Mouse (Mus musculus) C2C12 (cell line): ENCODE measurements around the gene Trim10.
"Not testable (repeated sequence)": the region's sequence is repeated elsewhere in the genome, so short reads cannot be mapped to it uniquely, and the experiment has no call there.

Source experiments
- CTCF ChIP-seq: IDR thresholded peaks from one replicate; pipeline ENCODE4 v1.5.1; 2011; ENCODE audit not compliant: control insufficient read depth, insufficient read depth, insufficient read length
- MYOG ChIP-seq: IDR thresholded peaks from one replicate; pipeline ENCODE4 v1.6.1; 2011; ENCODE audit not compliant: control insufficient read depth, insufficient read length; ENCODE audit errors: extremely low read depth

DNA sequence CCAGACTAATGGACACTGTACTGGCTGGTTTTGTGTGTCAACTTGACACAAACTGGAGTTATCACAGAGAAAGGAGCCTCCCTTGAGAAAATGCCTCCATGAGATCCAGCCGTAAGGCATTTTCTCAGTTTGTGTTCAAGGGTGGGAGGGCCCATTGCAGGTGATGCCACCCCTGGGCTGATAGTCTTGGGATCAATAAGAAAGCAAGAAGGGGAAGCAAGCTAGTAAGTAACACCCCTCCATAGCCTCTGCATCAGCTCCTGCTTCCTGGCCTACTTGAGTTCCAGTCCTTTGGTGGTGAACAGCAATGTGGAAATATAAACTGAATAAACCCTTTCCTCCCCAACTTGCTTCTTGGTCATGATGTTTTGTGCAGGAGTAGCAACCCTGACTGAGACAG, 22.1 kb downstream of the Trim10 start:
- not testable (repeated sequence) for TF ChIP-seq MYOG, CTCF
